In genomic region chr10:130368384-130368783, GRCm38 (mm10) we compare ENCODE assay signal across 34 mouse cellular contexts. TPM values are rescaled to one million over a fixed set of nuclear protein-coding genes. Genes with fewer than 3 reads are reported as not detected.
"Had no signal": no experiment of that assay in that cellular context is flagged by ENCODE, and none has a peak within 500 bp of the region (broad histone marks: within the 10 kb centered on the region; RNA-seq: fewer than 3 reads in every experiment).

No protein-coding gene starts in this region.

- H3K4me2 ChIP-seq: embryonic facial prominence, embryonic 13.5 days; embryonic facial prominence, embryonic 15.5 days; forebrain, embryonic 12.5 days; forebrain, embryonic 13.5 days; forebrain, embryonic 15.5 days; heart, embryonic 11.5 days had no signal

- H3K4me1 ChIP-seq: embryonic facial prominence, embryonic 13.5 days; embryonic facial prominence, embryonic 15.5 days; forebrain, embryonic 10.5 days; forebrain, embryonic 12.5 days; forebrain, embryonic 13.5 days; forebrain, embryonic 15.5 days; heart, embryonic 10.5 days had no signal

- ATAC-seq: forebrain, embryonic 13.5 days; forebrain, embryonic 14.5 days; forebrain, embryonic 15.5 days; forebrain, embryonic 16.5 days; forebrain, postnatal 0 days had no signal

- H3K27me3 ChIP-seq: embryonic facial prominence, embryonic 13.5 days; embryonic facial prominence, embryonic 15.5 days; forebrain, embryonic 12.5 days; forebrain, embryonic 13.5 days; forebrain, embryonic 15.5 days had no signal

- H3K4me3 ChIP-seq: embryonic facial prominence, embryonic 13.5 days; embryonic facial prominence, embryonic 15.5 days; erythroblast, embryonic 14.5 days; forebrain, embryonic 10.5 days; forebrain, embryonic 12.5 days; forebrain, embryonic 13.5 days; forebrain, embryonic 15.5 days; gastrocnemius, adult 2 months; heart, adult 2 months; heart, embryonic 10.5 days had no signal

- H3K9ac ChIP-seq: embryonic facial prominence, embryonic 13.5 days; embryonic facial prominence, embryonic 15.5 days; forebrain, embryonic 12.5 days; forebrain, embryonic 13.5 days; forebrain, embryonic 15.5 days; forebrain, postnatal 0 days had no signal

- H3K9me3 ChIP-seq: embryonic facial prominence, embryonic 13.5 days; embryonic facial prominence, embryonic 15.5 days; forebrain, embryonic 10.5 days; forebrain, embryonic 12.5 days; forebrain, embryonic 13.5 days; forebrain, embryonic 15.5 days; heart, embryonic 10.5 days had no signal

- H3K27ac ChIP-seq: embryonic facial prominence, embryonic 13.5 days; embryonic facial prominence, embryonic 15.5 days; forebrain, embryonic 10.5 days; forebrain, embryonic 12.5 days; forebrain, embryonic 13.5 days; forebrain, embryonic 15.5 days; gastrocnemius, adult 2 months; heart, adult 2 months; heart, embryonic 10.5 days had no signal

- DNase-seq: cerebellum, adult 8-10 months; cerebellum, adult 9-10 months; cerebellum, adult 9-11 months; cerebellum, postnatal 10 days; cerebellum, postnatal 14 days; cerebellum, postnatal 25 days; cerebellum, postnatal 36 days; embryo, embryonic 11 days; forebrain, postnatal 0 days; gastrocnemius, adult 2 months; gastrocnemius, postnatal 10 days; gastrocnemius, postnatal 14 days; gastrocnemius, postnatal 25 days; gastrocnemius, postnatal 36 days; heart, adult 11 months; heart, adult 18-20 months; heart, adult 2 months had no signal

- H3K36me3 ChIP-seq: embryonic facial prominence, embryonic 13.5 days; embryonic facial prominence, embryonic 15.5 days; forebrain, embryonic 10.5 days; forebrain, embryonic 12.5 days; forebrain, embryonic 15.5 days; heart, embryonic 10.5 days had no signal

RNA-seq across cellular contexts. Expression of gene Vmn2r84, which starts 25.7 kb away (rescaled TPM):
- total RNA-seq: gastrocnemius, adult 18-20 months; gastrocnemius, adult 2 months; gastrocnemius, adult 8-10 months; gastrocnemius, postnatal 10 days; gastrocnemius, postnatal 14 days; gastrocnemius, postnatal 25 days; gastrocnemius, postnatal 36 days; gastrocnemius, postnatal 4 days; granulocyte monocyte progenitor cell, adult 5-6 weeks; heart, adult 18-20 months; heart, adult 2 months; heart, adult 8-10 months had no signal
- polyA plus RNA-seq: embryonic facial prominence, embryonic 13.5 days; embryonic facial prominence, embryonic 15.5 days; erythroblast, embryonic 14.5 days; forebrain, embryonic 10.5 days; forebrain, embryonic 12.5 days; forebrain, embryonic 13.5 days; forebrain, embryonic 14.5 days; forebrain, embryonic 15.5 days; forebrain, embryonic 16.5 days; gonadal fat pad, adult 2 months; heart, adult 2 months; heart, embryonic 10.5 days had no signal

RNA-seq across cellular contexts. Expression of gene Tespa1, which starts 45.7 kb away (rescaled TPM):
- total RNA-seq: forebrain, postnatal 0 days had no signal
- polyA plus RNA-seq: forebrain, embryonic 12.5 days; forebrain, embryonic 13.5 days; forebrain, embryonic 14.5 days; forebrain, embryonic 15.5 days; forebrain, embryonic 16.5 days; forebrain, postnatal 0 days had no signal
